Mouse (Mus musculus) naive thymus-derived CD4-positive, alpha-beta T cell, adult 2 months (primary cell): Measurements from ENCODE around the gene Top2b.

Source experiments
- DNase-seq: peaks from one replicate; pipeline ENCODE4 v3.0.0-alpha.2; 2011; ENCODE audit warnings: low read depth

Gene Top2b

DNA sequence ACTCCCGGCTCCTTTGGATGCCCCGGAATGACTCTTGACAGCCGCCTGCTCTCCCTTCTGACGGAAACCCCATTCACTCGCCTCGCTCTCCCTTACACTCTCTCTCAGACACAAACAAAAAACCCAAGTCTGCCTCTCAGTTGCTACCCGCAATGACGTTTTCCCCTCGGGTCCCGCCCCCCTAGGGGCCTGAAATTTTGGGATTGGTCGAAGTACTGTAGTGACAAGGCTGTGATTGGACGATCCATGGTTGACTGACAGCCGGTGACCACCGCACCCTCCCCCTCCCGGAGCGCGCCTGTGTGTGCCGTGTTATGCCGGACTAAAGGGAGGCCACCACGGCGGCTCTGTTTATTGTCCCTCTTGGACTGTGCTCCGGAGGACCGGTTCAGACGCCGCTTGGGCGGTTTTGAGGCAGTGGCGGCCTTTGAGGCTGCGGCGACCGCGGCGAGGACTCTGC is at the start of gene Top2b:
Gene Top2b (plus strand): TSS at position 302 of the 460 bp plus-strand sequence.
- DNase-seq = peak; percentile 99

GRCm38 (mm10) chr14:16316715-16317114 is 48.3 kb upstream of the Top2b start:
- no peak for DNase-seq

DNA sequence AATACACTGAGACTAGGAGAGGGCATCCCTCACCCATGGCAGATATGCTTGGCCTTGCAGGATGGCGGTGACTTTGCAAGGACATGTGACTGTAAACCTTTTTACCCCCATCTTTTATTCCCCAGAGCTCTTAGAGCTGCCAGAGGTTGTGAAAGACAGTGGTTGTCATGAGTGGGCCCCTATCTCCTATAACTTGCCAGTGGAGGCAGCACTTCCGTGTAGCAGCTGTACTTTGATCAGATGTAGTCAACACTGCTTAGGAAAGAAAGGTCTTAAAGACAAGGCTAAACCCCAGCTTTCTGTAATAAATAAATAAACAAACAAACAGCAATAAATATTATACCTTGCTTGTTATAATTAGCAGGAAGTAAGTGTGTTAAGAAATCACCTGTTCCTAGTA is 45.2 kb upstream of the Top2b start:
- DNase-seq = no peak

DNA sequence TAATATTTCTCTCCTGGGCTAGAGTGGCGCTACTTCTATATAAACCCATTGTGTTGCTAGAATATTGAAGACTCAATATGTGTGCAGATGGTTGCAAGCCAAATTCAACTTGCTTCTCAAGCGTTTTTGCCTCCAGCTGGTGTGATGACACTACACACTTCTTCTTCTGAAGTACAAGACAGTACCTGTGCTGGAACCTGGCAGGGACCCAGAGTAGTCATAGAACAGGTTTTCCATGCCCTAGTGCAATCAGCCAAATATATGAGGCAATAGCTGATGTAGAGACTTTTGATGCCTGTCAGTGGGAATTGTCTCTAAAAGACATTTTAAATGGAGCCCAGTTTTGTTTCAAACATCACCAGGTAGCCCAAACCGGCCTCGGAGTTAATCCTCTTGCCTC is 40.6 kb upstream of the Top2b start:
- no peak for DNase-seq

GRCm38 (mm10) chr14:16325208-16325607 is 39.8 kb upstream of the Top2b start:
- DNase-seq = no peak

DNA sequence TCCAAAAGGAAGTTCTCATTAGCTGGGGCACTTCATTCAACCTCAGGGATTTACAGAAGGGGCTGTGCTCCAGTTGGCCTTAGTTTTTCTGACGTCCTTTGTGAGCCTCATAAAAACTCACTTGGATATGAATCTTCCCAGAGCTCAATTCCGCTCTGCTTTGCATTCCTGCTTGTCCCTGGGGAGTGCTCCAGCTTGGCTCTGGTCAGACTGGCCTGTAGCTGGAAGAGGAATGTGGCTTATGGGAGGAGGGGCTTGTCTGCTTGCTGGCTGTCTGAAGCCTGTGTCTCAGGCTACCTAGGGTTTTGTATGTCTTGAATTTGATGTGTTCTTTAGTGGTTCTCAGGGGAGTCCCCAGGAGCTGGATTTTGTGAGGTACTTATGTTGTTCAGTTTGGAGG is 36.4 kb upstream of the Top2b start:
- no peak for DNase-seq

DNA sequence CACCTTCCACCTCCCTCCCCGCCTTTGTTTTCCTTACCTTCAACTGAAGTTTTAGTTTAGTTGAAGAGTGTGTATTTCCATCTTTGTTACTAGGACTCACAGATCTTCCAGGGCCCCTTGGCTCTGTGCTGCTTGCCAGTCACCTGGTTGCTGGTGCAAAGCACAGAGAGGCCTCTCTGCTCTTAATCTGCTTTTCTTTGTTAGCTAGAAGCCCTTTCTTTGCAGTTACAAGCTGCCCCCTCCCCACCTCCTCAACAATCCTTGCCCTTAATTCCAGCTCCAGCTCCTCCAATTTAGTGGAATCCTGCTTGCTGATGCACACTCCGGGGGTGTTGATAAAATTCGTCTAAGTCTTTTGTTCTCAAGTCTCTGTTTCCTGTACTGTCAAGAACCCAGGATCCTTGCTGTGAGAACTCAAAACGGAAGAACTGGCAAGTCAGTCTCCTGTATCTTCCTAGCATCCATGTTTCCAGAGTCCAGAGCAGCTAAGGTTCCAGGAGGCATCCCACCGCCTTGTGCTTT is 36.0 kb upstream of the Top2b start:
- DNase-seq = no peak

DNA sequence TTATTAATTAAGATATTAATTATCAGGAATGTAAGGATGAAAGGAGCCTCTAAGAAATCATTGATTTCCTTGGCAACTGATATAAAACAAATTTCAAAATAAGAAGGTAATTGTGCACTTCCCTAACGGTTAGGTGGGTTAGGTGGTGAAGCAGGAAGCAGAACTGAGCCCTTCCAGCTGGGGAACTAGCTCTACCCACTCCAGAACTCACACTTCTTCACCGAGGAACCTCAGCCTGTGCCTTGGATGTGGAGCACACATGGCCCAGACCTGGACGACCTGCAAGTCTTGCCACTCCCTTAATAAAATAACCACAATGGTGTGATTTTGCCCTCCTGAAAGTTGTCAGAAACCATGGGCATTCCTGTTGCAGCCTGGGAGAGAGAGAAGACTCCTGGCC is 35.2 kb upstream of the Top2b start:
- no peak for DNase-seq

DNA sequence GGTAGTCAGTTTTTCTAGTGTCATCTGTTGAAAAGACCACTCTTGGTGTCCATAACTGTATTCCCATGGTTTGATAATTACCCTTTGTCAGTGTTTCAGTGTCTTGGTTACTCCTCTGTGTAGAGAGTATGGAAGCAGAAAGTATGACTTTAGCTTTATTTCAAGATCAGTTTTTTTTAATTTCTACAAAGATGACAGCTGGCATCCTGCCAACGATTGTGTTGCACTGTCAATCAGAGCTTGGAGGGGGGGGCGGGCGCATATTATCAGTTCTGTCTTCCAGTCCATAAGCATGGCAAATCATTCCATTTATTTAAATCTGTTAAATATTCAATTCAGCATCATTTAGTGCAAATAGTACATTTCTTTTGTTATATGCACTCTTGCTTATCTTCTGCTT is 30.7 kb upstream of the Top2b start:
- DNase-seq = peak; percentile 29

DNA sequence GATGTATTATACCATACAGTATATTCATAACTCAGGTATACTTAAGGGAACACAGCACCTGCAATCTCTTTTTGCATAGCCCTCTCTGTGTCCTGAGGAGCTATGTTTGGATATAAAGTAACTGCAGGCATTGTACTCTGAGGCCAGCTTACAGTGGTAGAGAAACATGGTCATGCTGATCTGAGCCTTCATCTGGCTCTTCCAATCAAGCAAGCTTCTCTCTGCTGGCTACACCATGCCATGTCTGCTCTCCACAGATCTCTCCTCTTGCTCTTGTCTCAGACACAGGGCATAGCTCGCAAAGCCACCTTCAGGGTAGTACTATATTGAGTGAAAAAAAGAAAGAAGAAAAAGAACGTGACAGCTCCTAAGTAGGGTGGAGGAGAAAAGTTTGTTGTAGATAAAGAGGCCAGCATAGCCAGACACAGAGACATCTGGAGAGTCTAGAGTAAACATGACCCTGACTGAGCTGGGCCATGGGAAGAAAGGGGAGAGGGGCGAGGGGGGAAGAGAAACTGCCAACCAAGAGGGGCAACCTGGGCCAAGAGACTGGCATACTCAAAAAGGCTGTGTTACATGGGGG is 29.1 kb upstream of the Top2b start:
- DNase-seq = no peak

- no peak for DNase-seq
Observed at GRCm38 (mm10) chr14:16347505-16347904, 17.5 kb upstream of the Top2b start.

- no peak for DNase-seq
Observed at GRCm38 (mm10) chr14:16359704-16360103, 5.3 kb upstream of the Top2b start.

DNA sequence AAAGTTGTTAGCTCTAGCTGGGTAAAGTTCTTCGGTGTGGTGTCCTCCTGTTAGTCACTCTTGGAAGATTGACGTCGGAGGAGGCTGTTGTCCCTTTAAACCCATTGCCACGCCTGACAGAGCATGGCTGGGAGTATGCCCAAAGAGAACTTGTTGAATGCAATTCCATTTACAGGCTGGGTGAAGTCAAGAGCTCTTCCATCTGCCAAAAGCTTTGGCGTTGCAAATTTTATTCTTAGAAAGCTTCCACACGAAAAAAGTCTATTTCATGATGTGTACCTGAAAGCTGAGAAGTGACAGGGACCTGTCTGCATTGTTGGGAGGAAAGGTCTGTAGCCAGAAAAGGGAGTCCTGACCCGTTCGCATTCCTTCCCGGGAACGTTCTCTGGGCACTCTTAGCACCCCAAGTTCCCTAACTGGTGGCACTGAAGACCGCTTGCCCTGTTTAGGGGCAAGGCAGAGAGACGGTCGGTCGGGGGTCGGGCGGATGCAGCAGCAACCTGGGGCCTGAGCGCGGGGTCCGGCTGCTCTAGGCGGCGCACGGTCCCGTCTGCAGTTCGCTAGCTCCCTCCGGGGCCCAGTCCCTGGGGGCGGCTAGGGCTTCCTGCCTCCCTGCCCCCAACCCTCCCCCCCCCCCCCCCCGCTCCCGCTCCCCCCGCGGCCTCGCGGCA is 683 bp upstream of the Top2b start:
- DNase-seq = peak; percentile 67

DNA sequence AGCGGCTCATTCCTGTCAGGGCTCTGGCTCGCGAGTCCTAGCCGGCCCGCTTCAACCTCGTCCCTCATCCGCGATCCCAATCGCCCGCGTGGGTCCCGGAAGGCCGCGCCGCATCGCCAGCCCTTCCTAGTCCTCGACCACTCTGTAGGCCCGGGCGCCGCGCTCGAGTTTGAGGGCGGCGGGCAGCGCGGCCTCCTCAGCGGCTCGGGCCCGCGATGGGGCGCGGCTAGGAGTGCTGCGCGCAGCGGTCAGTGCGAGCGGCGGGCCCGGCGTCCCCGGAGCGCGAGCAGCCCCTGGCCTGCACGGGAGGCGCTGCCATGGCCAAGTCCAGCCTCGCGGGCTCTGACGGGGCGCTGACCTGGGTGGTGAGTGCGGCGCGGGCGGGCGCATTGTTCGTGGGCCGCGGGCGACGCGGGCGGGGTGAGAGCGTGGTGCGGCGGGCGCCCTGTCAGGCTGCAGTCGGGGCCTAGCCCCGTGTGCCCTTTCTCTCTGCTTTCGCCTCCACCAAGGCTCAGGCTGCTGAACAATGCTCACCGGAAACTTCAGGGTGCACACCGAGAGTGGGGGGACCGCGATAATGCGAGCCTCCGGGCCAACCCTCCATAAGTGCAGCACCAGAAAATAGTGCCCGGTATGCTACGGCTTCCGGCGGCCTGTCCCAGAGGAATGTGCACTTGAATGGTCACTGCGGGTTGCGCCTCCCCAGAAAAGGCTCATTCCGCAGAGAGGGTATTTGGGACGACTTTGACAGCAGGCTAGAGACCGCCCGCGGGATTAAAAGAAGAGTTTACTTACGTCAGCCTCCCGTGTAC is 589 bp downstream of the Top2b start:
- DNase-seq = peak; percentile 75

DNA sequence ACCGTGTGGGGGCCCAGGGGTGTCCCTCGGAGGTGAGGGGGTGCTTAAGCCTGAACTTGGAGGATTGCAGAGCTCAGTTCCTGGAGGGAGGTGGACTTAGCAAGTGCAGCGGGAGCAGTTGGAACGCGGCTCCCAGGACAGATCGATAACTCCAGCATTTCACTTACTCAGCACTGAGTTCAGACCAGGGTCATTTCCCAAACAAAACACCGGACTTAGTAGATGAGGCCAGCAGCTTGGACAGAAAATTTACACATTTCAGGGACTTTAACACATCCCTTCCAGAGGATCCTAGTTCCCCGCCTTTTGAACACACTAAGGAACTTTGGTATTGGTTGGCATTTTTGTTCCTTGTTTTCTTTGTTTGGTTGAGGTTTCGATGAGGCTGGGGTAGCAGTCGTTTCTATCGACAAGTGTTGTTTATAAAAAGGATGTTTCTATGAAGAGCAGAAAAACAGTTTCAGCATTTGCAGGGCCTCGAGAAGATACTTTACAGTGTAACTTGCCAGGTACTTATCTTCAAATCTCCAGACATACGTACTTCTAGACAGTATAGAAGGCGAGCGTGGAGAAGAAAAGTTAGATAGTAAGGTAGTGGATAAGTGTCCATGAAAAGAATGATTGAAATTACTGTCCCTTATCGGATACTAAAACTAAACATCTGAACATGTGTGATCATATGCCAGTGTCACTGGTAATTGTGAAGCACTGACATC is 1.4 kb downstream of the Top2b start:
- DNase-seq = peak; percentile 49

DNA sequence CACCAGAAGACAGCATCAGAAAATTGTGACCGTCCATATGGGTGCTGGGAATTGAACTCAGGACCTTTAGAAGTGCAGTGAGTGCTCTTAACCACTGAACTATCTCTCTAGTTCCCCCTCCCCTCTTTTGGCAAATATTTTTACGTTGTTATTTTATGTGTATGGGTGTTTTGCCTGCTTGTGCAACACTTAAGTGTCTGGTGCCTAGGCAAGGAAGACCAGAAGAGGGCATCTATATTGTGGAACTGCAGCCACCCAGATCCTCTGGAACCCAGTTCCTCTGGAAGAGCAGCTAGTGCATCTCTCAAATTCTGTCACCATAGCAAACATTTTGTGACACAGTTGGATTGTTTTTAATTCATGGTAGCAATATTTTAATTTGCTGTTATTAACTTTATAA is 2.0 kb downstream of the Top2b start:
- DNase-seq = no peak

DNA sequence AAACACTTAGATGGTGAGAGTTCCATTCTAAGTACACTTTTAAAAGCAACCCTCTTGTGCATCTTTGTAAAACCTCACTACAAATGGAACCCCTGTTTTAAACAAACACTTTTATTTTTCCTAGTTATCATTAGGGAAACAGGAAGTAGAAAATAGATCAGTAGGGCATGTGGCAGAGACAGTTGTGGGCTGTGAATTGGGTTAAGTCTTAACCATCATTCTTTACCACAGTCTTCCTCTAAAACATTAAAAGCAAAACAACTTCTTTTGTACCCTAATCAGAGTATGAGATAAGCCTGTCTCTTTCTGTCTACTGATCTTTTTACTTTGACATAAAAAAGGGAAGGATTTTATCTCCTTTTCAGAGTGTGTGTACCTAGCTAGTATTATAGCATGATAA is 7.8 kb downstream of the Top2b start:
- DNase-seq = peak; percentile 50

DNA sequence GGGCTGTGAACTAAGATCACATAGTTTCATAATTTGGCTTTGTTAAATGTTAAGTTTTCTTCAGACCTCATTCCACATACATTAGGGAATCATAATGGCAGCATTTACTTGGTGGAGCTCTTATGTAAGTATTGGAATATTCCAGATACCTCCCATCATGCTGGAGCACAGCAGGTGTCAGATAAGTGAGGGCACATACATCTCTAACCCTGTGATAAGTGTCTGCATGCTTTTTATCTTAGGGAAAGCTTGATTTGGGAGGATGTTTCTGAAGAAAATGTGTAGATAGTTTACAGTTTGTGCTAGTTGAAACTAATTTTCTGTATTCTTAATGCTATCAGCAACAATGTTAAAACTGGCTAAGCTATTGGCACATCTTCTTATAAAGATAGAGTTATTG is 8.2 kb downstream of the Top2b start:
- no peak for DNase-seq

DNA sequence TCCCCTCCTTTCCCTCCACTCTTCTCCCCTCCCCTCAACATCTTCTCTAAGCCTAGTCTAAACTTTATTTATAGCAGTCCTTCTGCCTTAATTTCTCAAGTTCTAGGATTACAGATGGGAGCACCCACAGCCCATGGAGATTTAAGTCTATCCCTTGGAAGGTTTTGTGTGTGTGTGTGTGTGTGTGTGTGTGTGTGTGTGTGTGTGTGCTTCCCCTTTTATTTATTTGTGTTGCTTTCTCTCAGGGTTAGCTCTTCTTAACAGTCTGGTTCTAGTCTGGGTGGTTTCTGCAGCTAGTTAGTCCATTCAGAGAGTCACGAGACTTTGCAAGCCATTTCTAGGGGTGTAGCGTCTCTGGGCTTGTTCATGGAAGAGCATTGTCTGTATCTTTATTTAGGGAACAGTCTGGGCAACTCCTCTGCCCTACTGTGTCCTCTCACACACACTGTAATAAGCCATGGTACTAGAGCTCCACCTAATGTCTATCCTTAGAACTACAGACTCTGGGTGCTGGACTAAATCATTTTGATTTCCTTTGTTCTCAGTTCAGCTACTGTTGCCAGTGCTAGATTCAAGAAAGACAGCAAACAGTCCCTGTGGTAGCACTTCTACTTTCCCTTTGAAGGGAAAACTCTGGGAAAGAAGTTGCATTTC is 15.1 kb downstream of the Top2b start:
- DNase-seq = peak; percentile 92

DNA sequence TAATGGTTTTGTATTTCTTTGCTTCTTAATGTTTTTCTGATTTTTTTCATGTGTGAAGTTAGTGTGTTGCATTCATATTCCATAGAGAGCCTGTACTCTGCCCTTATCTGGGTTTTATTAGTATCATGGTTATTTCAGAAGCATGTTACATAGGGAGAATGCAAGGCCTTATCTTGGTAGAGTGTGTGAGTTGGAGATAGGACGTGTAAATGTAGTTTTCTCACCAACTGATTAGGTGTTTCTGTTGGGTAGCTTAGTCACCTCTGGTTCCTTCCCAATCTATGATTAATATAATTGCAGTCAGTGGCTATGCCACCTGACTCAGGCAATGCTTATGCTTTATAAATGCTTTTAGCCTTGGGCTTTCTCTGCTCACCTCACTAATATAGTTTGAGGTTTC is 19.8 kb downstream of the Top2b start:
- no peak for DNase-seq

GRCm38 (mm10) chr14:16405187-16405586 is 40.2 kb downstream of the Top2b start:
- no peak for DNase-seq

DNA sequence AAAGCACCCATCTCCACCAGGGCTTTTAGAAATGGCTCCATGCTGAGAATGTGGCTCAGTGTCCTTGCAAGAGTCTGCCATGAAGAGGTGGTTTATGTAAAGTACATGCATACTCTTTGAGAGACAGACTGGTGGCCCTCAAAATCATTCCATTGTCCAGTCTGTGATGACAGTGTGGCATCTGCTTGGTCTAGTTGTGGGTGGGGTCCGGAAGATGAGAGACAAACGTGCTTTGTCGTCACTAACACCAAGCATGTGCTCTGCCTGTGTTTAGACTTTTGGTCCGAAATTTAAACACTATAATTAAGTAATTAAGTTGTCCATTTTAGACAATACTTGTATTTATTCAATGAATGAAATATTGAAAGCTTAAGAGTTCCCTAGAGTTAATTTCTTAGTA is 49.2 kb downstream of the Top2b start:
- no peak for DNase-seq
